Mouse (Mus musculus): ENCODE measurements at regions not wholly inside any gene's neighbourhood (a gene's known extent, or its start where the extent isn't known, plus 50 kb on each side); places are given as distances from the start of the nearest gene placed in this dataset.

DNA sequence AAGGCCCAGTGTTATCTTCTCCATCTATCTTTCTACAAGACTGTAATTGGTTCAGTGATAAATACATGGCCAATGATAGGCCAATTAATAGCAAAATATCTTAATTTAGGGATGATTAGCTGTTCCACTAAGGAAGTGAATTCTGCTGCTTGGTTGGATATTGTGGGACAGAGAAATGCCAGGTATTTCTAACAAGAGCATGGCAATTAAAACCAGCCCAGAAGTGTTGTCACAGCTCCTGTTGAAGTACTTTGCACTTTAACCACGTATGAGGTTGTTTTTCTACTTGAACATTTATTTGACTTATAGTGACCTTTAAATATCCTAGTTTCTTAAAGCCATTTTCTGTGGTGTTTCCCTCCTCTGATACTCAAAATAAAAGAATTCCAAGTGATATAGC, 65.7 kb upstream of the Acsl4 start:
- DNase-seq (ENCODE audit: low spot score in 2 of 2), result no peak

GRCm38 (mm10) chrX:142464174-142464573, 73.8 kb upstream of the Acsl4 start:
- no peak for DNase-seq (ENCODE audit: low spot score in 2 of 2)

DNA sequence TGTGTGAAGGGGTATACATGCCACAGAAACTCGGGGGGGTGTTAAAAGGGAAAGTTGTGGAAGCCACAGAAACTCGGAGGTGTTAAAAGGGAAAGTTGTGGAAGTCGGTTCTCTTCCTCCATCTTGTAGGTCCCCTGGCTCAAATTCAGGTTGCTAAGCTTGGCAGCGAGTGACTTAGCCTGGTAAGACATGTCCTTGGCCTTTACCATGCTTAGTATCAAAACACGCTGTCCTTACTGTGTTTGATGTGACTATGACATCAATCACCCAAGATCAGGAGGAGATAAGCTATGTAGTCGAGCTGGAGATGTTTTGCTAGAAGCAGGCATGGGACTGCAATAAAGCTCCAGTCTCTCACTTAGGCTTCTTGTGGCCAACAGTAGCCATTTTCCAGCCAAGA, 74.4 kb upstream of the Acsl4 start:
- DNase-seq (ENCODE audit: low spot score in 2 of 2), result no peak

GRCm38 (mm10) chrX:142467850-142468256, 77.5 kb upstream of the Acsl4 start:
- no peak for DNase-seq (ENCODE audit: low spot score in 2 of 2)

- no peak for DNase-seq (ENCODE audit: low spot score in 2 of 2)
These were observed 78.1 kb upstream of the Acsl4 start for GRCm38 (mm10) chrX:142468388-142468787.

DNA sequence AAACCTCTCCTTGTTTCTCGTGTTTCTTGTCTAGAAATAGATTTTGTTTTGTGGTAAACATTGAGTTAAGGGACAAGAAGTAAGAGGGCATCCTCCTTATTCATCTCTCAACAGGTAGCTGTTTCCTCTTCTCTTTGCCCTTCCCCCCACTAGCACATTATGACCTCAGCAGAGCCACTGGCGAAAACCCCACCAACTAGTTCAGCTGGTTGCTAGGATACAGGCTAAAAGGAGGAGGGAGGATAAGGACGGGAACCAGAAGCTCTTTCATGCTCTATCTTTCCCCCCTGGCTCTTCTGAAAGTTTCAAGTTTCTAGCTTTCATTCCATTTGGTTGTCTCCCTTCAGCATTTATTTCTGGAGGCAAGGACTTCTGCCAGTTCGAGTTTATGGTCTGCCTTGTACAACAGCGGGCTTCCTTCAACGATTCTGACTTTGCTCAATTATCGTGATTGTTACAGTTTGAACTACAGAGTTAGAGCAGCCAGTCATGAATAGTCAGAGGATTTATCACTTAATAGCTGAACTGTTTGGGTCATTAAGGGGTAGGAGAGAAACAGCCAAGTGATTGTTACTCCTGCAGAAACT, 78.8 kb upstream of the Acsl4 start:
- DNase-seq (ENCODE audit: low spot score in 2 of 2), result no peak

GRCm38 (mm10) chrX:142470083-142470482, 79.7 kb upstream of the Acsl4 start:
- DNase-seq (ENCODE audit: low spot score in 2 of 2), result no peak

DNA sequence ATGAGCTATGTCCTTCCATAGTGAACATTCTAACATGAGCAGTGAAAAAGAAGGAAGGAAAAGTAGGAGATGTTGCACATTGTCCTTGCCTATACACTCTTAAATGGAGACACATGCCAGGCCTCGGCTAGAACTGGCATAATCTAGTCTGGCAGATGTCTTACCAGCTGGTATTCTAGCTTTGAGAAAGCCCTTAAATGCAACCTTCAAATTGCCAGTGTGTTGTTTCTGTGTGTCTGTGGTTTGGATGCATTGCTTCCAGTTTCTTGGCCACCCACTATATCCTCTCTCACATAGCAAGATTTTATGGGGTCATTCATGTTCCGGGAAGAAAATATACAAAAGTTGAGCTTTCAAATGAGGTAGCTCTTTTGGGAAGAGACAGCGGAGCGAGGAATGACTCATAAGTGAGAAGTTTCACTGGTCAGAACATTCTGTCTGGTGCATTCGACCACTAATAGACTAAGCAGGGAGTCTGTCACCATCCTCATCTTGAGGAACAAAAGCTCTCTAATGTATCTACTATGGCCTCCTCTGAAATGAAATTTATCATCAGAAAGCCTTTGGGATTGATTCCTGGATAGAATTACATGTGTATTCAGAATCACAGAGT, 91.0 kb upstream of the Acsl4 start:
- peak; percentile 13 to 26 for DNase-seq (ENCODE audit: low spot score in 2 of 2)

DNA sequence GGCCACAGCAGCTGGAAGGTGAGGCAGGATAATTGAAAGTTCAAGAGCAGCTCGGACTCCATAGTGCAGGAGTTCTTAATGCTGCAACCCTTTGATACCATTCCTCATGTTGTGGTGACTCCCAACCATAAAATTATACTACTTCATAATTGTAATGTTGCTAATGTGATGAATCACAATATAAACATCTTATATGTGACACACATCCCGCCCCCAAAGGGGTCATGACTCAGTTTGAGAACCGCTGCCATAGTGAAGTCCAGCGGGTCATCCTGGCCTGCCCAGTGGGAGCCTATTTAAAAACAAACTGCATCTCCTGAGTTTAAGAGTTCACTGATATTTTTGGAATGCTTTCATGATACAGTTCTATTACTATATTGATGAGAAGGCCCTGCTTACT, 97.7 kb upstream of the Acsl4 start:
- DNase-seq (ENCODE audit: low spot score in 2 of 2), result no peak

GRCm38 (mm10) chrX:142490093-142490717, 99.9 kb upstream of the Acsl4 start:
- DNase-seq (ENCODE audit: low spot score in 2 of 2), result peak; percentile 4 to 23

- no peak for DNase-seq (ENCODE audit: low spot score in 2 of 2)
These were observed 110.8 kb upstream of the Acsl4 start for GRCm38 (mm10) chrX:142501094-142501493.

GRCm38 (mm10) chrX:142504962-142505361, 114.6 kb upstream of the Acsl4 start:
- no peak for DNase-seq (ENCODE audit: low spot score in 2 of 2)

DNA sequence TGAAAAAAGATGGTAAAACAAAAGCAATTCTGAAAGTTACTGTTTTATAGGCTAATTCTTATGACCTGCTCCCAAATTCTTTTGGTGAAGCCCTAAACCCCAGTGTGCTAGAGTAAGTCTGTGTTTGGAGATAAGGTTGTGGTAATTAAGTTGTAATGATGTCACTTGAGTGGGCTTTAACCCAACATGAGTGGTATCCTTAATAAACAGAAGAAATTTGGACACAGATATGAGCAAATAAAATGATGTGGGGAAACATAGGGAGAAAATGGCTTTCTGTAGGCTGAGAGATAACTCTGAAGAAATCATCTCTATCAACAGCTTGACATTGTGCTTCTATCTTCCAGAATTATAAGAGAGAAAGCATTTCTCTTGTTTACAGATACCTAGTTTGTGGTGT, 117.1 kb upstream of the Acsl4 start:
- DNase-seq (ENCODE audit: low spot score in 2 of 2), result no peak

- no peak for DNase-seq (ENCODE audit: low spot score in 2 of 2)
These were observed 126.2 kb upstream of the Acsl4 start for GRCm38 (mm10) chrX:142516406-142517131.

DNA sequence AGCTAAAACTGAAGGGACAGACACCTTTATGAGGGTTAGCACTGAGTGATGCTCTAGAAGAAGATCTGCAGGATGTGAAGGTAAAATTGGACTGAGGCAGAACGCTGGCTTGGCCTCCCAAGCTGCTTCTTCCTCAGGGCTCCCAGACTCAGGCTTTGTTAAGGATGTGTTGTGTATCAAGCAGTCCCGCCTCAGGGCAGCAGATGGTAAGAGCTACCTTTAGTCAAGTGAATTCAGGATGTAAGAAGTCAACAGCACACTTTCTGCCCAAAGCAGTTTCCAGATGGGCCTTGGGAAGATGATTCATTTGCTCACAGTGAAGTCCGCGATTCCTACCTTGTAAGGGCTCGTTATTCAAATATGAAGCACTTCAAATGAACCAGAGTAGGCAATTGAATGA, 126.9 kb upstream of the Acsl4 start:
- no peak for DNase-seq (ENCODE audit: low spot score in 2 of 2)

- no peak for DNase-seq (ENCODE audit: low spot score in 2 of 2)
These were observed 130.7 kb upstream of the Acsl4 start for GRCm38 (mm10) chrX:142521063-142521462.

DNA sequence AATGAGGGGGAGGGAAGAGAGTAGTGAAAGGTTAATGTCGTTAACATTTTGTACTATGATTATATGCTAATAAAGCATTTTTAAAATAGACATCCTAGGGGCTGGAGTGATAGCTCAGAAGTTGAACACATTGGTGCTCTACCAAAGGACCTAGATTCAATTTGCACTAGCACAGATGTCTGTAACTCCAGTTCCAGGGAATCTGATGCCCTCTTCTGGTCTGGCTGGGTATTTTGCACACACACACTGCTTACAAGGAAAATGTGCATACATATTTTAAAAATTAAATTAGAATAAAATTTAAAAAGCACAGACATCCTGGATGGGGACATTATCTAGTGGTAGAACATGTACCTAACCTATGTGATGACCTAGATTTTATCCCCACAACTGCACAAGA, 136.6 kb upstream of the Acsl4 start:
- DNase-seq (ENCODE audit: low spot score in 2 of 2), result peak in 1 of 2 experiments; percentile 38

DNA sequence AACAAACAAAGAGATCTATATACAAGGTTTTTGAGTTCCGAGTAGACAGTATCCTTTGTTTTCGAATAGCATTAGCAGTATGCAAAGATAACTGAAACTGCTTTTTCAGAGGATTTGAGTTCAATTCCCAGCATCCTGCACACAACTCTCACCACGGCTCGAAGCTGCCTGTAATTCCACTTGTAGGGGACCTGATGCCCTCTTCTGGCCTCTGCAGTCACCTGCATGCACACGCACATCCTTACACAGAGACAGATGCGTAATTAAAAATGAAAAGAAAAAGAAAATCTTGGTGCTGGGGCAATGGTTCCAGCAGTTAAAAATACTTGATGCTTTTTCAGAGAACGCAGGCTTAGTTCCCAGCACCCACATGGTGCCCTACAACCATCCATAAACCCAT, 139.6 kb upstream of the Acsl4 start:
- DNase-seq (ENCODE audit: low spot score in 2 of 2), result no peak

GRCm38 (mm10) chrX:142534780-142535179, 144.4 kb upstream of the Acsl4 start:
- peak in 1 of 2 experiments; percentile 6 for DNase-seq (ENCODE audit: low spot score in 2 of 2)

DNA sequence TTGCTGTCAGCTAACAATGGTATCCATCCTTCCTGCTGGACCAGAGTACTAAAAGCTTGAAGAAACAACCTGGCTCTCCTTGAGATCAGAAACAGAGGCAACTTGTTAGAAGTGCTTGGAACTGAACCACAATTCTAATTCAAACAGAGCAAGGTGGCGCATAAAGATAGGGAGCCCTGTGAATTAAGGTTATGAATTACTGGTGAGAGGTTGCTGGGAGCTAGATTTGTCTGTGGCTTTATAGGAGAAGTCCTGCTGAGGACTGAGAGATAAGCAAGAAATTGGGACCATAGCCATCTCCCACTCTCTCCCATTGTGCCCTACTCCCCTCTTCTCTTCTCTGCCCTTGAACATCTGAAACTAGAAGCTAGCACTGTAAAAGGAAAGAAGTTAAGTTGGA, 145.2 kb upstream of the Acsl4 start:
- DNase-seq (ENCODE audit: low spot score in 2 of 2), result no peak

DNA sequence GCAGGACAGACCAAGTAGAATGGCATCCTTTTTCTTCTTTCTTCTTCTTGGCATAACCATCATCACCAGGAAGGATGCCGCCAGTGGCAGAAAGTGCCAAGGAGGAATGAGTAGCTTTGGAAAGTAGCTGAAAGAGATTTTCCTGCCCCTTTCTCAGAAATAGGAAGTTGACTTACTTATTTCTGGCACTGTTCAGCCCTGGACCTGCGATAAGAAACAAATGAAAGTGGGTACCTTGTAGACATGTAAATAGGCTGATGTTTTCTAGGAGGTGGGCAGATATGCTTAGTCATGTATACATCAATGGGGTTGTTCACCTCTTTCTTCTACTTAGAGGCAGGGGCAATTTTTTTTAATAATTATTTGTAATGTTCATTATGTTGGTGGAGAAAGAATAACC, 145.3 kb upstream of the Tmem164 start:
- DNase-seq (ENCODE audit: low spot score in 2 of 2), result no peak

DNA sequence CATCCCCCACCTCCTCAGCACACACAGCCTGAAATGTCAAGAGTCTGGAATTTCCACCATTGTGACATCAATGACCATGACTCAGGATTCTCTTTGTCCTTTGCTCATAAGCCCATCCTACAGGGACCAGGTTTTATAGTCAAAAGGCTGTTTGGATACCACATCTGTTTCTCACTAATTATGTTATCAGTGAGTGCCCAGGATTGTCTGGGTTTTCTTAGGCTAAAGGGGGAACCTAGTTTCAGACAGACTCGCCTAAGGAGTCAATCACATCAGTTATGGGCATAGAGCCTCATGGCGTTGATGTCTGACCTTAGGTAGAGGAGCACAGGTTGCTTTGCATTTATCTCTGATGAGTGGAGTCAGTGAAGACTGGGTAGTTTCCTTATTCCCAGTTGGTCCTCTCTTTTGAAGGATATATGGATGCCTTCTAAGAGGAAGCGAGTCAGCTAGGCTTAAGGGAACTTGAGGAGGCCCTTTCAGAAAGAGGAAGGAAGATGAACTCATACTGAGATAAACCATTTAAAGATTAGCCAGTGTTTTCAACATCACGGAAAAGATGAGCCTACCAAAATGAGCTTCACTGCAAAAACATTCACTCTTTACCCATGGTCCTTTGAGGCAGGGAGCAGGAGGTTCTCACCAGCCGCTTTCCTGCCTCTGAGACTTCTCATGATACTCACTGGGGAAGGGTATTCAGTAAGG, 143.8 kb upstream of the Tmem164 start:
- DNase-seq (ENCODE audit: low spot score in 2 of 2), result no peak
